Mouse (Mus musculus) MEL (cell line): ENCODE results near the gene Rhox3g.
"Not testable (repeated sequence)": the region's sequence is repeated elsewhere in the genome, so short reads cannot be mapped to it uniquely, and the experiment has no call there.

ENCODE experiments used
- CHD1 ChIP-seq: IDR thresholded peaks from 2 replicates; pipeline ENCODE4 v1.6.1; 2012; ENCODE audit warnings: low read depth, mild to moderate bottlenecking, inconsistent platforms, low read length, improper control_type of control experiment
- CHD2 ChIP-seq: IDR thresholded peaks from 2 replicates; pipeline ENCODE4 v1.6.1; 2011; ENCODE audit warnings: low read length, improper control_type of control experiment
- ZNF384 ChIP-seq: IDR thresholded peaks from 2 replicates; pipeline ENCODE4 v1.6.1; 2012; ENCODE audit warnings: low read depth, mild to moderate bottlenecking, inconsistent platforms, low read length, improper control_type of control experiment

GRCm38 (mm10) chrX:37580692-37581091 lies 47.7 kb downstream of the Rhox3g start, which contains the start of gene Rhox3f:
- not testable (repeated sequence) for TF ChIP-seq CHD1, CHD2, ZNF384
